Mouse (Mus musculus) stomach, embryonic 14.5 days (tissue): ENCODE measurements around the gene Ankrd53. TPM values are rescaled to one million over a fixed set of nuclear protein-coding genes. Genes with fewer than 3 reads are reported as not detected.

ENCODE experiments used
- ATAC-seq: fragments of 200-750 bp; cut with Nextera tagmentation; 2 replicates; pipeline ENCODE4 v1.8.0; 2017; ENCODE audit warnings: low read depth, moderate TSS enrichment; ENCODE audit not compliant: insufficient number of reproducible peaks, insufficient read depth, low FRiP score
- H3K27ac ChIP-seq: fragments of 300-500 bp; sonication (generic); 2 replicates; pipeline ENCODE4 v1.5.1; 2014; ENCODE audit warnings: mild to moderate bottlenecking, low read length, moderate library complexity, mixed read lengths
- H3K27me3 ChIP-seq: fragments of 300-500 bp; sonication (generic); 2 replicates; pipeline ENCODE4 v1.6.1; 2014; ENCODE audit warnings: low read length, control low read depth, mixed read lengths; ENCODE audit not compliant: control insufficient read depth, insufficient read depth
- H3K36me3 ChIP-seq: fragments of 300-500 bp; sonication (generic); 2 replicates; pipeline ENCODE4 v1.6.1; 2014; ENCODE audit warnings: mild to moderate bottlenecking, control low read depth, low read length, moderate library complexity, mixed read lengths; ENCODE audit not compliant: control insufficient read depth, insufficient read depth
- H3K4me1 ChIP-seq: fragments of 300-500 bp; sonication (generic); 2 replicates; pipeline ENCODE4 v1.6.1; 2014; ENCODE audit warnings: low read length, control low read depth, mixed read lengths; ENCODE audit not compliant: control insufficient read depth, insufficient read depth
- H3K4me2 ChIP-seq: fragments of 300-500 bp; sonication (generic); replicated peaks from 2 replicates; pipeline ENCODE4 v1.6.1; 2014; ENCODE audit warnings: low read depth, low read length, control low read depth
- H3K4me3 ChIP-seq: fragments of 300-500 bp; sonication (generic); 2 replicates; pipeline ENCODE4 v1.5.1; 2014; ENCODE audit warnings: low read depth, low read length, control low read depth
- H3K9ac ChIP-seq: fragments of 300-500 bp; sonication (generic); replicated peaks from 2 replicates; pipeline ENCODE4 v1.6.1; 2014; ENCODE audit warnings: low read depth, mild to moderate bottlenecking, control low read depth, low read length, moderate library complexity, mixed read lengths
- H3K9me3 ChIP-seq: fragments of 300-500 bp; sonication (generic); 2 replicates; pipeline ENCODE4 v1.6.1; 2016; ENCODE audit warnings: low read depth, low read length, control low read depth; ENCODE audit not compliant: control insufficient read depth
- WGBS: fragments of 180-500 bp; shearing (Covaris S2); extraction: QIAGEN DNeasy Blood & Tissue Kit; methylation state at CpG from one replicate; pipeline ENCODE4 v1.1.7; 2014; 5-methylcytosine and 5-hydroxymethylcytosine counted together
- polyA plus RNA-seq: library from polyadenylated mRNA; unstranded; fragments of >200 nt; fragmentation: Nextera tagmentation; extraction: Ambion mirVana; gene quantifications from 2 replicates; pipeline ENCODE4 v1.2.1, GENCODE M21; 2014

Ankrd53 gene
- 0.20 TPM in 1 of 2 replicates, not detected in the other for polyA plus RNA-seq

DNA sequence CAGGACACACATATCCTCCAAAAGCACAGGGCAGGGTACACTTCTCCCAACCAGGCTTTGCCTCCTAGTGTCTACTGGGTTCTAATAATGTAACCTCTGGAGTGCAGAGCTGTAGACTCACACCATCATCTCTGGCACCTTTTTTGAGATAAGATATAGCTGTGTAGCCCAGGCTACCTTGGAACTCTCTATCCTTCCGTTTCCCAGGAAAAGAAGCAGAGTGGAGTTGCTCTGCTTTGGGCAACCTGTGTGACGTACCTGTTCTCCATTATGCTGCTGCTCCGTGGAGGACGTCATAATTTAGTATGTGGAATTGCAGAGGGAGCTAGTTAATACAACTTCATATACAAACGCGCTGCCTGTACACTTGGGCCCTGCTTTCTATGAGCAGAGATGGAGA is at the start of gene Ankrd53:
Ankrd53 (plus strand) TSS at position 301 of the 400 bp plus-strand sequence.
- WGBS: 25% methylated on average over 6 of the region's 6 CpGs
- Histone ChIP-seq H3K9ac (peak within 1 kb of the TSS; percentile 25; the same call in 1 of the 2 replicates), H3K27me3 (peaks cover 33% of the 10 kb centered on the region), H3K4me3 (peak within 1 kb of the TSS; percentile 29), H3K9me3 (no peaks in the 10 kb centered on the region), H3K4me2 (peak within 1 kb of the TSS; percentile 66), H3K36me3 (no peaks in the 10 kb centered on the region), H3K4me1 (peaks cover 5% of the 10 kb centered on the region; the same call in 1 of the 2 replicates), H3K27ac (no peak within 1 kb of the TSS)
- no peak for ATAC-seq

- H3K4me1 ChIP-seq: peaks cover 5% of the 10 kb centered on the region; the same call in 1 of the 2 replicates
- no peak overlapping the region for H3K27ac ChIP-seq
- H3K4me2 ChIP-seq: no peak overlapping the region
- peaks cover 74% of the 10 kb centered on the region for H3K27me3 ChIP-seq
- ATAC-seq: no peak
- 3% methylated on average over 12 of the region's 12 CpGs for WGBS
- H3K9me3 ChIP-seq: no peaks in the 10 kb centered on the region
- no peak overlapping the region for H3K4me3 ChIP-seq
- H3K36me3 ChIP-seq: no peaks in the 10 kb centered on the region
- H3K9ac ChIP-seq: no peak overlapping the region
These were observed 48.9 kb upstream of the Ankrd53 start for GRCm38 (mm10) chr6:83713271-83714136.

DNA sequence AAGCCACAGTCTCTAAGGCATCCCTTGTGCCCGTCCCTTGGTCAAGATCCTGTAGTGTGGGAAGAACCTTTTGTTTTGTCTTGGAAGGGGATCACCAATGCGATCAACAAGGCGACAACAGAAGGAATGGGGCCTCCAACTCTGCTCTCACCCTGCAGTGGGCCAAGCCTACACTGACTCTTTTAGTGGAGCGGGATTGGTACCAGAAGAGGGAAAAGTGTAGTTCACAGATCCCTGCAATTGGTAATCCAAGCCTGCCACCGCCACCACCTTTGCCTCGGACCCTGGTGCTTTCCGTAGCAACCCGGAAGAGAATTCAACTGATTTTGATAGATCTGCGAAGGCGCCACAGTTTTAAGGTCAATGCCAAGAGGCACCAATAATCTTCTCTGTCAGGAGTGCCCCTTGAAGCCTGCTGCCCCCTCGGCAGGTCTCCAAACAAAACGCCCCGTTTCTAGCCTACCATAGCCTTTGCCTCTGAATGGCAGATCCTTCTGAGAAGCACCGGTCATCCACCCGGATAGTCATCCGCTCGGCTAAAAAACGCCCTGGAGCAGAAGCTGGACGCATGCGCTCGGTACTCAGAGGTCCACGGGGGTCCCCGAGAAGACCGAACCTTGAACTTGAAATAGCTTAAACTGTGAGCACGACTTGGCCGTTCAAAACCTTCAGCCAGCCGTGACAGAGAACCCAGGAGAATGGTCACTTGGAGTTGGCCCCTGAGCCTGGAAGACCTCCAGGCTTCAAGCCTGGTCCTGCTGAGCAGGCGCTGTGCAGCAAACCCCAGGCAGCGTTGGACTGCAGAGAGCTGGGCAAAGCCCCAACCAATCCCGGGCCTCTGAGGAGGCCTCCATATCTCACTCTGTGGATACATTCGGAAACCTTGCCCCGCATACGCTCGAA is 48.0 kb upstream of the Ankrd53 start:
- Histone ChIP-seq H3K4me1 (peaks cover 5% of the 10 kb centered on the region; the same call in 1 of the 2 replicates), H3K4me2 (no peak overlapping the region), H3K9ac (no peak overlapping the region), H3K27ac (no peak overlapping the region), H3K36me3 (no peaks in the 10 kb centered on the region), H3K4me3 (no peak overlapping the region), H3K27me3 (peaks cover 68% of the 10 kb centered on the region), H3K9me3 (no peaks in the 10 kb centered on the region)
- ATAC-seq: no peak
- WGBS: 2% methylated on average over 34 of the region's 34 CpGs

DNA sequence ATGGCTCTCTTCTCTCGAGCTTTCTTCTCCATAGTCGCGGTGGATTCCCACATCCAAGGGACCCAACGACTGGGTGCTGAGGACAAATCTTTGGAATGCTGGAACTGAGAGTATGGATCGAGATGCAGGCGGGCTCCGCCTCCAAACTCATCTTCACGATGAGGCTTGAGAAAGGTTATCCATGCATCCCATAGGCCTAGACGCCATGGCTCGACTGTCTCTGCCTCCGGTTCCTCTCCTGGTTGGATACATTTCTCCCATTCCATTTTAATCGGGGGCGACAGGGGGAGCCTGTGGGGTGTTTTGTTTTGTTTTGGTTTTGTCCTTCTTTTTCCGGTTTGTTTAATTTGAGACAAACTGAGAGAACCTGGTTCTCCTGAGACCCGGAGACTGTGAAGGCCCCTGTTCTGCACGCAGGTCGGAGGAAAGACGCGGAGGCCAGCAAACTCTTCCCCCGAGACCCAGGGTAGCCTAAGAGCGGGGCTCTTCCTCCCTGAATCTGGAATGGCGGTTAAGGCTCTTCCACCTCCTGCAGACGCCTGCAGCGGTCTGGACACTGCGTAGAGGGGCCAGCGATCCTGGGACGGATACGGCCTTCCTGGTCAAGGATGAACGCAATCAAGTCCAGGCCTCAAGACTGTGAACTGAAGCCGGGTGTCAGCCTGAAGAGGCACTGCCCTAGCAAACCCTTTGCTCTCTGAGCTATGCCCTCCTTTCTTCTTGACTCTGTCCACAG is 46.8 kb upstream of the Ankrd53 start:
- Histone ChIP-seq H3K9ac (no peak overlapping the region), H3K27me3 (peaks cover 68% of the 10 kb centered on the region), H3K4me1 (peaks cover 5% of the 10 kb centered on the region; the same call in 1 of the 2 replicates), H3K4me3 (no peak overlapping the region), H3K27ac (no peak overlapping the region), H3K9me3 (no peaks in the 10 kb centered on the region), H3K4me2 (no peak overlapping the region), H3K36me3 (no peaks in the 10 kb centered on the region)
- 3% methylated on average over 30 of the region's 30 CpGs for WGBS
- ATAC-seq: no peak

DNA sequence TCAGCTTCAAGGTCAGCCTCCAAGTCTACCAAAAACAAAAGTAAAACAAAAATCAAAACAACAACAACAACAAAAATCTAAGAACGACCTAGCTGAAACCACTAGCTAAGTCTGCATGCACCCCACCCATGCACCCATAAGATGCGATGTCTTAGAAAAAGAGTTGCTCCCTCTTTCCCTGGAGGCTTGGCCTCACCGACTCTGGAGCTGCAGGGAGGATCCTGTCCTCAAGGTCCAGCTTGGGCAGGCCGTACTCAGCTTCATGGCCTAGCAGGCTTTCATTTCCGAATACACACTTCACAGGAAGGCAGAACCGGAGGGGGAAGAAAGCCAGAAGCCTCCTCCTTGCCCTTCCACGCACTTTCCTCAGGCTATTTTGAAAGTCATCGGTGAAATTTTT is 45.4 kb upstream of the Ankrd53 start:
- WGBS: 3% methylated on average over 8 of the region's 8 CpGs
- H3K4me1 ChIP-seq: no peaks in the 10 kb centered on the region
- ATAC-seq: no peak

GRCm38 (mm10) chr6:83722526-83722925 is 39.9 kb upstream of the Ankrd53 start:
- H3K4me2 ChIP-seq: no peak overlapping the region
- H3K36me3 ChIP-seq: no peaks in the 10 kb centered on the region
- peaks cover 36% of the 10 kb centered on the region for H3K27me3 ChIP-seq
- no peaks in the 10 kb centered on the region for H3K9me3 ChIP-seq
- ATAC-seq: no peak
- H3K4me3 ChIP-seq: no peak overlapping the region
- no peaks in the 10 kb centered on the region for H3K4me1 ChIP-seq
- 17% methylated on average over 6 of the region's 6 CpGs for WGBS
- no peak overlapping the region for H3K9ac ChIP-seq
- H3K27ac ChIP-seq: no peak overlapping the region

More for the DNA sequence above, 45.4 kb upstream of the Ankrd53 start:
- Histone ChIP-seq H3K36me3 (no peaks in the 10 kb centered on the region), H3K9ac (no peak overlapping the region), H3K27ac (no peak overlapping the region), H3K4me3 (no peak overlapping the region), H3K27me3 (peaks cover 68% of the 10 kb centered on the region), H3K9me3 (no peaks in the 10 kb centered on the region), H3K4me2 (no peak overlapping the region)

- 40% methylated on average over 4 of the region's 4 CpGs for WGBS
- no peaks in the 10 kb centered on the region for H3K4me1 ChIP-seq
- no peak for ATAC-seq
- H3K4me3 ChIP-seq: no peak overlapping the region
- no peaks in the 10 kb centered on the region for H3K27me3 ChIP-seq
- H3K9ac ChIP-seq: no peak overlapping the region
- H3K36me3 ChIP-seq: no peaks in the 10 kb centered on the region
- H3K4me2 ChIP-seq: no peak overlapping the region
- H3K27ac ChIP-seq: no peak overlapping the region
- H3K9me3 ChIP-seq: no peaks in the 10 kb centered on the region
These were observed 35.3 kb upstream of the Ankrd53 start for GRCm38 (mm10) chr6:83727178-83727577.

DNA sequence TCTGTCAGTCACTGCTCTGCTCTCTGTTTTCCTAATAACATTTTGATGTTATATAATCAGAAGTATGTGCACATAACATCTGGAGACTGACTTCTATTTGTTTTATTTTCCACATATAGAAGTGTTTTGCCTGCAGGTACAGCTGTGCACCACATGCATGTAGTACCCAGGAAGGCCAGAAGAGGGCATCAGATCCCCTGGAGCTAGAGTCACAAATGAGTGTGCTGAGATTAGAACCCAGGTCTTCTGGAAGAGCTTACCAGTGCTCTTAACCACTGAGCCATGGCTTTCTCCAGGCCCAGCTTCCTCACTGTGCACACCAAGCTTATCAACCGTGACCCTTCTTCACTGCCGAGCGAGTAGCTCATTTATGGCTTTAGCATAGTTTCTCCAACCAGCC is 34.0 kb upstream of the Ankrd53 start:
- Histone ChIP-seq H3K27ac (no peak overlapping the region), H3K9me3 (no peaks in the 10 kb centered on the region), H3K4me2 (no peak overlapping the region), H3K27me3 (no peaks in the 10 kb centered on the region), H3K4me3 (no peak overlapping the region), H3K36me3 (no peaks in the 10 kb centered on the region), H3K4me1 (no peaks in the 10 kb centered on the region), H3K9ac (no peak overlapping the region)
- no peak for ATAC-seq
- 86% methylated on average over 3 of the region's 3 CpGs for WGBS
